Mouse (Mus musculus): Measurements from ENCODE around the gene Parp16.

- TF ChIP-seq CTCF (IDR thresholded peaks at IDR 0.05; ENCODE audit: insufficient read depth, low read length) (no peak), POLR2A (IDR thresholded peaks at IDR 0.05; ENCODE audit: borderline replicate concordance, extremely low read depth, low read depth, low read length) (no peak)
Measured at GRCm38 (mm10) chr9:65168952-65169351, 26.2 kb upstream of the Parp16 start.
